Mouse (Mus musculus) liver, embryonic 14.5 days (tissue): ENCODE data around the gene Rmnd5a. TPM values are rescaled to one million over a fixed set of nuclear protein-coding genes. Genes with fewer than 3 reads are reported as not detected.

Experiments
- ATAC-seq: fragments of 200-750 bp; cut with Nextera tagmentation; 2 replicates; pipeline ENCODE4 v1.8.0; 2017; ENCODE audit warnings: moderate number of reproducible peaks, mild to moderate bottlenecking, moderate library complexity; ENCODE audit not compliant: insufficient read depth
- DNase-seq, 3 experiments: peaks; one replicate each; pipeline ENCODE4 v3.0.0-alpha.2; 2012 to 2013; ENCODE audit warnings: low read depth in 3 of 3, low spot score in 3 of 3
- H3K27ac ChIP-seq: fragments of 300-500 bp; sonication (generic); 2 replicates; pipeline ENCODE4 v1.5.1; 2014; ENCODE audit warnings: moderate library complexity, mild to moderate bottlenecking, control low read depth, inconsistent platforms
- H3K27me3 ChIP-seq: fragments of 300-500 bp; sonication (generic); 2 replicates; pipeline ENCODE4 v1.6.1; 2014; ENCODE audit warnings: mild to moderate bottlenecking, low read length, moderate library complexity; ENCODE audit not compliant: control insufficient read depth, insufficient read depth
- H3K36me3 ChIP-seq: fragments of 300-500 bp; sonication (generic); replicated peaks from 2 replicates; pipeline ENCODE4 v1.6.1; 2014; ENCODE audit warnings: low read depth; ENCODE audit not compliant: control insufficient read depth, insufficient read depth
- H3K4me1 ChIP-seq, 2 experiments: fragments of 200-500 bp in 1 of 2; fragments of 300-500 bp in 1 of 2; sonication (generic) in 1 of 2; replicated peaks; 2 replicates each; pipeline ENCODE4 v1.6.1; 2012 to 2014; ENCODE audit warnings: antibody characterized with exemption in 1 of 2, inconsistent platforms in 1 of 2, low read length in 1 of 2; ENCODE audit not compliant: control insufficient read depth in 2 of 2, insufficient read depth in 2 of 2
- H3K4me2 ChIP-seq: fragments of 300-500 bp; sonication (generic); 2 replicates; pipeline ENCODE4 v1.6.1; 2014; ENCODE audit warnings: low read depth, mild to moderate bottlenecking, control low read depth, moderate library complexity
- H3K4me3 ChIP-seq, 2 experiments: fragments of 200-500 bp in 1 of 2; fragments of 300-500 bp in 1 of 2; sonication (generic) in 1 of 2; 2 replicates each; pipeline ENCODE4 v1.5.1; 2012 to 2014; ENCODE audit warnings: low read depth in 2 of 2, low read length in 2 of 2, mild to moderate bottlenecking in 2 of 2, control low read depth in 1 of 2, inconsistent platforms in 1 of 2, moderate library complexity in 1 of 2; ENCODE audit not compliant: insufficient read depth in 1 of 2
- H3K9ac ChIP-seq: fragments of 300-500 bp; sonication (generic); replicated peaks from 2 replicates; pipeline ENCODE4 v1.6.1; 2014; ENCODE audit warnings: mild to moderate bottlenecking, control low read depth, moderate library complexity
- H3K9me3 ChIP-seq: fragments of 300-500 bp; sonication (generic); 2 replicates; pipeline ENCODE4 v1.6.1; 2016; ENCODE audit warnings: low read length, mixed read lengths; ENCODE audit not compliant: control insufficient read depth
- CTCF ChIP-seq: IDR thresholded peaks from 2 replicates; pipeline ENCODE4 v1.5.1; 2016; ENCODE audit warnings: antibody characterized with exemption, low read depth, control low read depth
- EP300 ChIP-seq: IDR thresholded peaks from 2 replicates; pipeline ENCODE4 v1.6.1; 2016; ENCODE audit warnings: antibody characterized with exemption, low read depth
- WGBS: fragments of 180-500 bp; shearing (Covaris S2); extraction: QIAGEN DNeasy Blood & Tissue Kit; methylation state at CpG from one replicate; pipeline ENCODE4 v1.1.7; 2014; ENCODE audit not compliant: insufficient replicate concordance; 5-methylcytosine and 5-hydroxymethylcytosine counted together
- polyA plus RNA-seq, 2 experiments: library from polyadenylated mRNA; depleted of rRNA in 1 of 2; stranded (reverse) in 1 of 2; unstranded in 1 of 2; fragments of >200 nt; fragmentation: Nextera tagmentation in 1 of 2; extraction: Ambion mirVana in 1 of 2; gene quantifications; 2 replicates each; pipeline versions ENCODE4 v1.2.1 to v1.2.3; 2012 to 2014

Rmnd5a gene
- polyA plus RNA-seq, 2 experiments: 4.5 to 14.8 TPM

DNA sequence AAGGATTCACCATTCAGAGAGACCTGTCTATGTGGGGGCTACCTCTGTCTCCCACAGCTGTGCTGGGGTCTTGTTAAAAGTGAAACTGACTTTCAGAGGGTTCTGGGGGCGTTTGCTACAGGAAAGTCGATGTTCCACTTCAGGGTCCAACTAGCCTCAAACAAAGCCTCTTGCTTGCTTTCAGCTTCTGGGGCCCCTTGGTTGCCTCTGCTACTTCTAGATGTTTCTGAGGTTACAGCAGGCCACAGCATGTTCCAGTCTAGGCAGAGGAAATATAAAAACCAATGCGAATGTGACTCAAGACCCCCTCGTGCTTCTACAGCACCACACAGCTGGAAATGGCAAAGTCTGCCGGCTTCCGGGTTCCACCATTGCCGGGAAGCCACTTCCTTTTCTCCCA lies 82.9 kb downstream of the Rmnd5a start:
- H3K4me2 ChIP-seq: no peak overlapping the region
- H3K36me3 ChIP-seq: no peaks in the 10 kb centered on the region
- DNase-seq: no peak
- no peak overlapping the region for H3K9ac ChIP-seq
- no peak overlapping the region for H3K4me3 ChIP-seq
- H3K4me1 ChIP-seq: no peaks in the 10 kb centered on the region
- 69% methylated on average over 7 of the region's 7 CpGs for WGBS
- no peak for ATAC-seq
- TF ChIP-seq CTCF (no peak), EP300 (no peak)
- no peaks in the 10 kb centered on the region for H3K9me3 ChIP-seq
- no peak overlapping the region for H3K27ac ChIP-seq
- no peaks in the 10 kb centered on the region for H3K27me3 ChIP-seq

DNA sequence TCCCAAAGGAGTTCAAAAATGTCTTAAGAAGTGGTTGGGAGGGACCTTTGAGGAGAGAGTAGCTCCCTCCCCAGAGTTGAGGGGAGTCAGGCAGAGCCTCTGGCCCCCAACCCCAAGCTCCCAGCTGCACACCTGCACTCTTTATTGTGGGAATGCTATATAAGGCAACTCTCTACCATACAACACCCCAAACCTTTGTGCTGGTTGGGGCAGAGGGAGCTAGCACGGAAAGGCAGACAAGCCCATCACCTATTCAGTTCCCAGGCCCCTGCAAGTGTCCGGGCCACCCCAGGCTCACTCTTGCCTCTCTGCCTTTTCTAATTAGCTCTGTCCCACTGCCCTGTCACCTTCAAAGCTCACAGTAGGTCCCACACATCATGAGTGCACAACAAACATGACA lies 86.7 kb downstream of the Rmnd5a start:
- no peak overlapping the region for H3K27ac ChIP-seq
- no peak overlapping the region for H3K4me2 ChIP-seq
- ATAC-seq: no peak
- TF ChIP-seq EP300: no peak
- TF ChIP-seq CTCF: no peak
- no peak overlapping the region for H3K4me3 ChIP-seq
- no peaks in the 10 kb centered on the region for H3K9me3 ChIP-seq
- DNase-seq: no peak
- H3K36me3 ChIP-seq: no peaks in the 10 kb centered on the region
- WGBS: 54% methylated on average over 2 of the region's 2 CpGs
- H3K27me3 ChIP-seq: no peaks in the 10 kb centered on the region
- H3K4me1 ChIP-seq: no peaks in the 10 kb centered on the region
- no peak overlapping the region for H3K9ac ChIP-seq

DNA sequence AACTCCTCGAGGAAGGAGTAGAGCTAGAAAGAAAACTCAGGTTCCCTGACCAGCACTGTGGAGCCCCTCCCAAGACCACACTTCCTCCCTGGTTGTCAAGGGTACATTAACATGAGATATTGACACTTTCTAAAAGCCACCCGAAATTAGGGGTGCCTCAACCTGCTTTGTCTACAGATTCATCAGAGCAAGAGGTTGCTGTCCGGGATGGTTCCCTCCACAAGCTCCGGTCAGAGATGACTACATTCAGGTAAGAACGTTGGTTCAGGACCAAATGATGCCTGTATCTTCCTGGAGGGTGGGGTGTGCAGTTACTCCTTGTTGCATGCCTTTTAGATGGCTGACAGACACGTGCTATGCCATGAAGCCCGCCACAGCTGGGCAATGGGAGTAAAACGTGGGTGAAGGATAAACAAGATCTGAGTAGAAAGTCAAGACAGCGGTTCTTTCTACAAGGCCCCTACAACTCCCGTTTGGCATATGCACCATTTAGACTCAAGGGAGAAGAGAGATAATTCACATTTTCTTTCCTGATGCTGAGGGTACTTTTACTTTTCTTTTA lies 87.5 kb downstream of the Rmnd5a start:
- Histone ChIP-seq H3K27me3 (no peaks in the 10 kb centered on the region), H3K9ac (no peak overlapping the region), H3K4me2 (no peak overlapping the region), H3K4me1 (no peaks in the 10 kb centered on the region), H3K27ac (no peak overlapping the region), H3K4me3 (no peak overlapping the region), H3K9me3 (no peaks in the 10 kb centered on the region), H3K36me3 (no peaks in the 10 kb centered on the region)
- no peak for ATAC-seq
- WGBS: 58% methylated on average over 10 of the region's 10 CpGs
- TF ChIP-seq EP300 (no peak), CTCF (no peak)
- no peak for DNase-seq

DNA sequence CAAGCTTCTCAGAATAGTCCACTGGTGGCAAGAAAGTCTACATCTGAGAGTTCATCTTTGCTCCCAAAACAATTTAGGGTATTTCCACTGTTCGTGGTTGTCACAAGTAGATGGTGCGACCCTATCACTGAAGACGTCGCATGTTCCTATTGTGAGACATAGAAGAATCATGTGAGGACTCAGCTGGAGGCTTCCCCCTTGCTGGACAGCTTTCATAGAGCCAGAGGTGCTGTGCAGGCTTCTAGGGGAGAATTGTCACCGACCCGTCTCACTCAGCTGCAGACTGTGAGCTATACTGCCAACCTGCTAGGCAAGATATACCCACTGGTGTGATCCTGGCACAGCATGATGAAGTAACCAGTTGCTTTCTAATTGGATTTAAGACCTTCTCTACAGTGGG lies 88.2 kb downstream of the Rmnd5a start:
- H3K9me3 ChIP-seq: no peaks in the 10 kb centered on the region
- no peak for TF ChIP-seq EP300
- TF ChIP-seq CTCF: no peak
- DNase-seq (no peak), ATAC-seq (no peak)
- WGBS: 63% methylated on average over 6 of the region's 6 CpGs
- no peaks in the 10 kb centered on the region for H3K36me3 ChIP-seq
- no peak overlapping the region for H3K27ac ChIP-seq
- no peak overlapping the region for H3K9ac ChIP-seq
- H3K4me1 ChIP-seq: no peaks in the 10 kb centered on the region
- no peaks in the 10 kb centered on the region for H3K27me3 ChIP-seq
- H3K4me2 ChIP-seq: no peak overlapping the region
- no peak overlapping the region for H3K4me3 ChIP-seq

DNA sequence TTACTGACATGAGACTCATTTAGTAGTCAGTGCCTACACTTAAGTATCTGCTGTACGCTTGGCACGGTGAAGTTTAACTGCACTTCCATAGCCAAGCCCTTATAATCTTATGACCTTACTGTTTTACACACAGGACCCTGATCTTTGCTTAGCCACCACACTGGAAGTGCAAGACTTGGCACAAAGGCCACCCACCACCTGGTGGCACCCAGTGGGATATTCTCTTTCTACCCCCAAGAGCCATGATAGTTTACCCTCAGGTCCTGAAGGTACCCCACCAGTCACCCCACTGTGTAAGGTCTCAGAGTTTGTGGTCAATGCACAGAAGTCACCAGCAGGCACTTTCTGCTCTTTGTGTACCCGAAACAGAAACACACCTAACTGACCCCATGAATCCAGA lies 89.2 kb downstream of the Rmnd5a start:
- H3K36me3 ChIP-seq: no peaks in the 10 kb centered on the region
- no peaks in the 10 kb centered on the region for H3K27me3 ChIP-seq
- no peak overlapping the region for H3K27ac ChIP-seq
- DNase-seq: no peak
- H3K9ac ChIP-seq: no peak overlapping the region
- no peak overlapping the region for H3K4me3 ChIP-seq
- TF ChIP-seq CTCF (no peak), EP300 (no peak)
- H3K4me2 ChIP-seq: no peak overlapping the region
- no peak for ATAC-seq
- WGBS: 81% methylated on average over 3 of the region's 3 CpGs
- no peaks in the 10 kb centered on the region for H3K9me3 ChIP-seq
- no peaks in the 10 kb centered on the region for H3K4me1 ChIP-seq
